Mouse (Mus musculus) urinary bladder, adult 2 months (tissue): ENCODE results near the gene Tfdp1. TPM values are rescaled to one million over a fixed set of nuclear protein-coding genes. Genes with fewer than 3 reads are reported as not detected.
"Not testable (repeated sequence)": the region's sequence is repeated elsewhere in the genome, so short reads cannot be mapped to it uniquely, and the experiment has no call there.

Source experiments
- DNase-seq: peaks from one replicate; pipeline ENCODE4 v3.0.0; 2022; ENCODE audit warnings: low spot score
- polyA plus RNA-seq: library from polyadenylated mRNA; depleted of rRNA; stranded (reverse); fragments of >200 nt; gene quantifications from 2 replicates; pipeline ENCODE4 v1.2.3, GENCODE M21; 2012; rRNA removed

The Tfdp1 gene
- polyA plus RNA-seq = 69.6 and 83.9 TPM in 2 replicates

DNA sequence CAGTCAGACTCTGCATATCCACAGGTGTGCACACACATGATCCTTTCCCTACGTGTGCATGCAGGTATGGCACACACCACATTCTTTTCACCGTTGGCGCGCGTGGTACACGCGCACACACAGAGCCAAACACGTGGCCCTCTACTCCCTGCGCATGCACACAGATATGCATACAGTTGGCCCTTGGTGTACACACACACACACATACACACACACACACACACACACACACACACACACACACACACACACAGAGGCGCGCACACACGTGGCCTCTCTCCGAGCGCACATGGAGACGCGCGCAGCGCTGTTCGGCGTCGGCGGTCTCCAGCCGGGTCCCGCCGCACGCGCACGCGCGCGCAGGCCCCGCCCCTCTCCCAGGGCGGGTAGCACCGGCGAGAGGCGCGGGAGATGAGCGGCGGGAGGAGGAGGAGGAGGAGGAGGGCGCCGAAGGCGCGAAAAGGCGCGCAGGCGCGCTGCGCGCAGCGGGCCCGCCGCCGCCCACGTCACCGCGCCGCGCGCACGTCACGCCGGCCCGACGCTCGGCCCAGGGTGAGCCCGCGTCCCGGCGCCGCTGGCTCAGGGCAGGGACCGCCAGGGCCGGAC, at the start of gene Tfdp1:
TSS of gene Tfdp1 (plus strand) at position 497 of the 606 bp plus-strand sequence.
- peak; percentile 60 for DNase-seq

DNA sequence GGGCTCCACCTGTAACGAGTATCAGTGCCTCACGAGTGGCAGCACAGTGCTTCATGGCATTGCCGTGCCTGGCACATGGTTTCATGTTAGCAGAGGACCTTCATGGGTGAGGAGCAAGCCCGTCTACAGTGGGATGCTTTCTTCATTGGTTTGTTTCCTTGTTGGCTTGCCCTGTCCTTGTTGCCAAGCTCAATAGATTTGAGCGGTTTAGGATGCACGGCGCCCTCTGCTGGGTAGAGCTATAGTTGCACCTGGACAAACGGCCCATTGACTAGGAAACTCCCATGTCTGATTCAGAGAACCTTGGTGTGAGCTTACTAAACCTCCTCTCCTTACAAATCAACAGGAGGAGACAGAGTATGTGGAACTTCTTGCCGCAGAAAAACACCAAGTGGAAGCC, 46.2 kb upstream of the Tfdp1 start:
- peak; percentile 55 for DNase-seq

DNA sequence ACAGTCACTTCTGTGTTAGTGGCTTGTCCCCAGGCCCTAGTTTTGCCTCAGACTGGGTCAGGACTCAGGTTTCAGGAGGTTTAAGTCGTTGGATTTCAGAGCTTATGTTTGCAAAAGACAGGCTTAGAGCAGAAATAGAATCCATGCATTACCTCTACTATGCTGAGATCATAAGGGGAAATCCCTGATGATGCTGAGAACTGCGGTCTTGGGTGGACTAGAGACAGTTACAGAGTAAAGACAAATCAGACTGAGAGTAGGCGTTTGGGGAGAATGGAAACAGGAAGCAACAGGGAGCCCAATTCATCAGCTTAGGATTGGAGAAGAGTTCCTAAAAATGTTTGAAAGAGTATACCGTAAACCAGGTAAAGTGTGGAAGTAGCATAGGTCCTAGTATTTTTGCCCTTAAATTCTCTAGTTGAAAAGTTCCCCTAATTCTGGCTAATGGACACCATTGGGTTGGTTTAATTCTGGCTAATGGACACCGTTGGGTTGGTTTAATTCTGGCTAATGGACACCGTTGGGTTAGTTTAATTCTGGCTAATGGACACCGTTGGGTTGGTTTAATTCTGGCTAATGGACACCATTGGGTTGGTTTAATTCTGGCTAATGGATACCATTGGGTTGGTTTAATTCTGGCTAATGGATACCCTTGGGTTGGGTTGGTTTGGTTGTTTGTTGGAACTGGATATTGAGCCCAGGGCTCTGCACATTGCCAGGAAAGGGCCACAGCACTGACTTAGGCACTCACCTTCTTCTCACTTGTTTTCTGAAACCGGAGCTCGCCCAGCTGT, 44.7 kb upstream of the Tfdp1 start:
- no peak for DNase-seq

DNA sequence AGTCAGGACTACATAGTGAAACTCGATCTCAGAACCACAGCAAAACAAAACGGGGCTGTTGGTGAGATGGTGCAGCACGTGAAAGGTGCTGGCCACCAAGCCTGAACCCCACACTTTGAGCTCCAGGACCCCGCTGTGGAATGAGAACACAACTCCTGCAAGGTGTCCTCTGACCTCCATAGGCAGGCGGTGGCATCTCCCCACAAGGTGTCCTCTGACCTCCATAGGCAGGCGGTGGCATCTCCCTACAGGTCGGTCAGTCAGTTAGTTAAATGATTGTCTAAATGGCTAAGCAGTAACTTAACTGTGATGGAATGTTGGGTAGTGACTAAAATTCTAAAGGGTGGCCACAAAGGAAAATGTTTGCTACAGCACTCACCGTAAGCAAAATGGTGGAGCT, 39.0 kb upstream of the Tfdp1 start:
- no peak for DNase-seq

- DNase-seq = no peak
These were observed 37.5 kb upstream of the Tfdp1 start for GRCm38 (mm10) chr8:13301036-13301435.

DNA sequence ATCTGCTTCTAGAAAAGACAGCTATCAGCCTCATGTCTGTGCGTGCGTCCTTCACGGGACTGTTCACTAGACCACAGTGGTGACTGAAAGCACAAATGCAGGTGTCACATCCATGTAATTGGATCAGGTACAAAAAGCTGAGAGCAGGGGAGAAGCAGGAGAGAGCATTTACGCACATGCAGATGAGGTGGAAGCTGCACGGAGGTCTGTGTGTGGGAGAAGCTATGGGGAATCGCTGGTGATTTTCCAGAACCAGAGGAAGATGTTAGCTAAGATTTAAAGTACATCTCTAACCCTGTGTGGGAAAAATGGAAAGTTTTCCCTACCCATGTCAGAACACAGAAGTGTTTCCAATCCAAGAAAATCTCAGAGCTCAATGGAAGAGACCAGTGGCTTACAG, 33.1 kb upstream of the Tfdp1 start:
- no peak for DNase-seq

GRCm38 (mm10) chr8:13305884-13306283, 32.7 kb upstream of the Tfdp1 start:
- DNase-seq = no peak

DNA sequence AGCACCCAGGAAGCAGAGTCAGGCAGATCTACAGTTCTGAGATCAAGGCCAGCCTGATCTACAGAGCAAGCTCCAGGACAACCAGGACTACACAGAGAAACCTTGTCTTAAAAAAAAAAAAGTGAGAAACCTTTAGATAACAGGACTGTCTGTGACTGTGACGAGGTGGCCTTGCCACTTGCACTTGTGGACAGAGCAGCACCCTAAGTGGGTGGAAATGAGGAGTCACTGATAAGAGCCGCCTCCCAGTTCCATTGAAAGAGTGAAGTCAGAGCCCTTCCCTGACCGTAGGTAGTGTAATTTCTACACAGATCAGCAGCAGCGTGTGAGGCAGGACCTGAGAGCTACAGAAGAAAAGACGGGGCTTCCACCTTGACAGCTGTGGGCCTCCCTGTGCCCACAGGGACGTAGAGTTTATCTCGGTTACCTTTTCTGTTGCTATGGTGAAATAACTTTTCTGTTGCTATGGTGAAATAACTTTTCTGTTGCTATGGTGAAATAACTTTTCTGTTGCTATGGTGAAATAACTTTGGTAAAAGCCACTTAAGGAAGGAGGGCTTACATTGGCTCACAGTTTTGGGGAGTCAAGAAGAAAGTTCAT, 32.1 kb upstream of the Tfdp1 start:
- DNase-seq = no peak

DNA sequence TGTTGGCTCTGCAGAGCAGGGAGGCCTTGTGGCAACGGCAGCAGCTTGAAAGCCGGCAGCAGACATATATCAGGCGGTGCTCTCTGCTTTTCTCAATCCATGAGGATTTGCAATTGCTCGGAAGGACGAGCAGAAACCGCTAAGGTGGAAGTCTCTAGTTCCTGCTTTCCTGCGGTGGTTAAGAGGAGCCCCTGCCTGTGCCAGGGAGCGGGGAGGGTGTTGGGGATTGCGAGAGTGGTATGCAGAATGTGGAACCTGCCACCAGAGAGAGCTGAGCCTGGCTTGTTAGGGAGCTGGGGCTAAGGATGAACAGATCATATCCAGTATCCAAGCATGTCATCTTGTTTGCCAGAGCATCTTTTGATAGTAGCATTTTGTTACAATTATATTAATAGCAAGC, 31.6 kb upstream of the Tfdp1 start:
- no peak for DNase-seq

DNA sequence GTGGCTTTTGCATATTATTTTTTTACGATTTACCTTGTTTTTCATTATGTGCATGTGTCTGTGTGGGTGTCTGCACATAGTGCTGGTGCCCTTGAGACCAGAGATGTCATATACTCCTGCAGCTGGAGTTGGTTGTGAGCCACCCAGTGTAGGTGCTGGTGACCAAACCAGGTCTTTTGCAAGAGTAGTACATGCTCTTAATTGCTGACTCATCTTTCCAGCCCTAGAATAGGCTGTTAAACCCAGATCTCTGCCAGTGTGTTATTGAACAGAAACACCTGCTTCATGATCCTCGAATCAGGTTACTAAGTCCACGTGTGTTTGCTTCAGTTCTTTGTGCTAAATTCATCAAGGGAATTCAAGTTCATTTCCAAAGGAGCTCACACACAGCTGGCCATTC, 23.6 kb upstream of the Tfdp1 start:
- DNase-seq = no peak

DNA sequence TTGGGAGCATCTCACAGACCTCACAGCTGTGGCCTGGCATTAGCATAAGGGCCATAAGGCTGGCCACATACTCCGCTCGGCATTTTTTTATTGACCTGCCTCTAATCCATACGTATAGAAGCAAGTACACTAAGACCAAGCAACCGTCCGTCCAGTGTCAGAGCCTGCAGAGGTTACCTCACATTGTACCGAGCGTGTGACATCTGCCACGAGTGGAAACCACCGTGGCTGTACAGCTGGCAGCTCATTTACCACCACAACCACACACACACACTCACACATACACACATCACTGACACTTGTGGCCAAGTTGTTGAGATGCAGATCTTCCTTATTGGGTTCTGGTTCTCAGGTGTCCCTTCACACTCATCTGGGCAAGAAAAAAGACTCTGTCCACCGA, 21.9 kb upstream of the Tfdp1 start:
- no peak for DNase-seq

DNA sequence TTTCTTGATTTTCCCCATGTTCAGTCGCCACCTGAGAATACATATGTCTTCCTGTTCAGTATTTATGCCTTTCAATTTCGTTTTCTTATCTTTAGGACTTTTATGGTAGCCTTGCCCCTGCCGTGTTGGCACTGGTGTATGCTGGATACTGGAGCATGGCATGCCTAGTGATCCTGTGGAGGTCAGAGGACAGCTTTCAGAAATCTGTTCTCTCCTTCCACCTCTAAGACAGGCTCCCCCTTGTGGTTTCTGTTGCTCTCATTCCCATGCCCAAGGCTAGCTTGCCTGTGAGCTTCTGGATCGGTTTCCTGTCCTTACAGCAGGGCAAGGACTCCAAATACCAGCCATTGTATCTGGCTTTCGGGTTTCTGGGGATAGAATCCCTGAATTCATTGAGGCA, 12.0 kb upstream of the Tfdp1 start:
- DNase-seq = no peak

DNA sequence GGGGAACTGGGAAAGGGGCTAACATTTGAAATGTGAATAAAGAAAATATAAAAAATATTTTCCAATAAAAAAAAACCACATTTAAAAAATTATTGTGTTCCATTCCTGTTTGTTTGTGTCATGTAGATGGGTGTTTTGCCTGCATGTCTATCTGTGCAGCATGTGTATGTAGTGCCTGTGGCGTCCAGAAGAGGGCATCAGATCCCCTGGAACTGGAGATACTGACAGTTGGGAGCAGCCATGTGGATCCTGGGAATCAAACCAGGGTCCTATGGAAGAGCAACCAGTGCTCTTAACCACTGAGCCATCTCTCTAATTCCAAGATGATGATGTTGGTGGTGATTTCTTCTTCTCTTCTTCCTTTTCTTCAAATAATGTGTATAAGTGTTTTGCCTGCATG, 3.9 kb upstream of the Tfdp1 start:
- DNase-seq = no peak

GRCm38 (mm10) chr8:13337245-13337644, 1.3 kb upstream of the Tfdp1 start:
- not testable (repeated sequence) for DNase-seq

- no peak for DNase-seq
These were observed 873 bp upstream of the Tfdp1 start for GRCm38 (mm10) chr8:13337678-13338077.

GRCm38 (mm10) chr8:13338901-13339645, 522 bp downstream of the Tfdp1 start:
- DNase-seq = peak; percentile 44

- DNase-seq = no peak
These were observed 1.1 kb downstream of the Tfdp1 start for GRCm38 (mm10) chr8:13339646-13339990.

GRCm38 (mm10) chr8:13340650-13341049, 2.1 kb downstream of the Tfdp1 start:
- DNase-seq = no peak

- no peak for DNase-seq
These were observed 3.8 kb downstream of the Tfdp1 start for GRCm38 (mm10) chr8:13342340-13342739.

DNA sequence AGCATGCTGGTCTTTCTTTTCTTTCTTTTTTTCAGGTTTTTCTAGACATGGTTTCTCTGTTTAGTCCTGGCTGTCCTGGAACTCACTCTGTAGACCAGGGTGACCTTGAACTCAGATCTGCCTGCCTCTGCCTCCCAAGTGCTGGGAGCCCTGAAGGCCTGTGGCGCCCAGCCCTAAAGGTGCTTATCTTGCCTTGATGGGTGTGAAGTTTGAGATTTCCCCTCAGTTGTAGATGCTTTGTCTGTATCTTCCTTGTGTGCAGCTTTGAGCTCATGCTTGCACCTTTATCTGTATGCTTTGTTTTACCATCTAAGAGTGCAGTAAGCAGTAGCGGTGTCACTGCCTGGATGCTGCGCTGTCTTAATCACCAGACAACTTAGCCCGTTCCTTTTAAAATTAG, 4.6 kb downstream of the Tfdp1 start:
- no peak for DNase-seq

DNA sequence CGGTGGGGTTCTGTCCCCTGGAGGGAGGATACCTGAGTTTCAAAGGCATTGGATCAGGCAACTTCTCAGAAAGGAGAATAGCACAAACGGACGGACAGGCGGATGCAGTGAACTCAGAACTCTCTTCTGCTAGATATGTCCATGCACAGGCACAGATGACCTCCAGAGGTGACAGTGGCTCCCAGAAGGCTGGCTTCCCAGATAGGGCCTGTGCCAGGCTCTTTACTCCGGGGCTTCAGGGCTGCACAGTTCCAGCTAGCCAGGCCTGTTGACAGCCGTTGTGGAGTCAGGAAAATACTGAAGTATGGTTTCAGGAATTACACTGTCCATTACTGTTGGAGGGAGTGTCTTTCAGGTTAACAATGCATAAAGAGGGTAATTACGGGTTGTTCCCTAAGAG, 11.5 kb downstream of the Tfdp1 start:
- DNase-seq = no peak

DNA sequence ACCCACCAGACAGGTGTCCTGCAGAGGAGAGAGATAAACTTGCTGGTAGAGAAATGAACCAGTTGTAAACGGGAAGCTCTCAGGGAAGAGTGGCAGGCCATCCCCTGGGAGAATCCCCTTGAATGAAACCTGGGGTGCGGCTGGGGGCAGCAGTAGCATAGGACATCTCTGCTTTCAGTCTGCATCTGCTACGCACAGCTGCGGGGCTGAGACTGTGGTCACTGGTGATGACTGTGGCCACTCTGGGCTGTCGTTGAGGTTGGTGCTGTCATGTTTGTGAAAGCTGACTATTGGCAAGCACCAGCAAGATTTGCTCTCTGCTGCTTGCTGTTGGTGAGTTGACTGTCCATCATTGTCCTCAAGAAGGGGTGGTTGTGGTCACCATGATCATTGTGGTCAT, 13.0 kb downstream of the Tfdp1 start:
- no peak for DNase-seq

DNA sequence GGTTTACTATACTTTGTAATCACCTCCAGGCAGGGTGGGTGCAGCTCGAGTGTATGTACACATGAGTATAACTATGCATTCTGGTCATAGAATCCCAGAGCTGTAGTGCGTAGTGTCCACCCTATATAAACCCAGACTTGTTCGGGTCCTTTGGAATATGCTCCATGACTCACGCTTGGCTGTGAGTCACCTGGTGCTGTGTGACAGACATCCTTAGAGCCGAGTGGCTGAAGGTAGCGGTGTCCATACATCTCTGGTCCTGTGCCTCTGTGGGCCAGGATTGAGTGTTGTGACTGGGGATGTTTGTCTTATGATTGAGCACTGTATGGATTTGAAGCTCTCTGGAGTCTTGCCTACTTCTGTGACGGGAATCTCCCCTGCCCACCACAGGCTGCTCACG, 14.1 kb downstream of the Tfdp1 start:
- DNase-seq = no peak
